Mouse (Mus musculus): Measurements from ENCODE around the gene Fndc3a.

Gene Fndc3a

GRCm38 (mm10) chr14:72532028-72532917, 177.5 kb downstream of the Fndc3a start:
- peak; percentile 11 for DNase-seq

- no peak for DNase-seq
Measured at GRCm38 (mm10) chr14:72527126-72527525, 182.7 kb downstream of the Fndc3a start.

GRCm38 (mm10) chr14:72519561-72519960, 190.2 kb downstream of the Fndc3a start:
- DNase-seq, result no peak

- no peak for DNase-seq
Measured at GRCm38 (mm10) chr14:72518786-72519185, 191.0 kb downstream of the Fndc3a start.

GRCm38 (mm10) chr14:72516376-72516775, 193.4 kb downstream of the Fndc3a start:
- peak; percentile 31 for DNase-seq

GRCm38 (mm10) chr14:72506723-72507420, 202.9 kb downstream of the Fndc3a start:
- DNase-seq, result no peak

GRCm38 (mm10) chr14:72506018-72506722, 203.6 kb downstream of the Fndc3a start:
- DNase-seq, result no peak

- no peak for DNase-seq
Measured at GRCm38 (mm10) chr14:72504985-72505384, 204.8 kb downstream of the Fndc3a start.

- DNase-seq, result no peak
Measured at GRCm38 (mm10) chr14:72503241-72503640, 206.6 kb downstream of the Fndc3a start.

GRCm38 (mm10) chr14:72493775-72494174, 216.0 kb downstream of the Fndc3a start:
- DNase-seq, result no peak

- no peak for DNase-seq
Measured at GRCm38 (mm10) chr14:72491738-72492137, 218.1 kb downstream of the Fndc3a start, which contains the start of gene Gm9195. Gene Gm9195, minus strand, starts transcription at chr14:72491838.

- DNase-seq, result peak; percentile 6
Measured at GRCm38 (mm10) chr14:72490367-72490766, 219.4 kb downstream of the Fndc3a start.
